Mouse (Mus musculus): ENCODE measurements around the gene Catsper2. TPM values are rescaled to one million over a fixed set of nuclear protein-coding genes. Genes with fewer than 3 reads are reported as not detected.

Gene Catsper2
- polyA plus RNA-seq (2012; rRNA removed) (0.40 and 0.60 TPM in 2 replicates), polyA plus RNA-seq (2014; fragmentation: Nextera tagmentation; extraction: Ambion mirVana) (0.29 and 0.92 TPM in 2 replicates)

DNA sequence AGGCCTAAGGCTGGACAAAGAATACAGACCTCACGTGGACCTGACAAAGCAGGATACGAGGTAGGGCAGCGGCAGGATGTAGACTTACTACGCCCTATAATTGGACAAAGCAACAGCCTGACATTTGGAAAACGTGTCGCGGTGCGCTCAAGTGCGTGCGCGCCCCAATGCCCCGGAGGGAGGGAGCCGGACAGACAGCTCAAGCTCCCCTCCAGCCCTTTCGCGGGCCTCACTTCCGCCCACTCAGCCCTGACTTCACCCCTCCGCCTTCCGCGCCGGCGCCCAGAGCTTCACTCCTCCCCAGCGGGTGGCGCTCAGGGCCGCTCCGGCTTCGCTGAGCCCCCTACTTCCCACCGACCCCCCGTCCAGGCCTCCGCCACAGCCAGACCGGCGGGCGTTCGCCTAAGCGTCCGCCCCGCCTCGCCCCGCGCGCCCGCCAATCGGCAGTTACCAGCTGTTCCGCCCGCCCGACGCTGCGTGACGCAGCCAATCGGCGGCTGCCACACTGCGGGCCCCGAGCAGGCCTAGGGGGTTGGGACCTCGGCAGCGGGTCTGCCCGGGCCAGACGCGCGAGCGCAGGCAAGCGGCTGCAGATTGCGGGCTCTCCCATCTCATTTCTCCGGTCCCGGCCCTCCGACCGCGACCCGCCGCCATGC is at the start of gene Catsper2, which contains the start of gene Pdia3:
Catsper2 (minus strand) TSS at position 406 of the 656 bp plus-strand sequence.
Pdia3 (plus strand) TSS at position 389 of the 656 bp plus-strand sequence.
- peak within 1 kb of the TSS; percentile 95 for H3K9ac ChIP-seq (replicated peaks)
- no peaks in the 10 kb centered on the region for H3K9me3 ChIP-seq (ENCODE audit: control insufficient read depth, low read length)
- H3K27ac ChIP-seq = peak within 1 kb of the TSS; percentile 84
- peak within 1 kb of the TSS; percentile 66 for H3K4me2 ChIP-seq (ENCODE audit: low read depth)
- under 1% methylated on average over 63 of the region's 68 CpGs for WGBS (ENCODE audit: insufficient replicate concordance)
- peaks cover 10 to 17% of the 10 kb centered on the region in 2 experiments for H3K4me1 ChIP-seq (replicated peaks; ENCODE audit: control insufficient read depth in 2 of 2, insufficient read depth in 2 of 2, low read length in 1 of 2)
- no peaks in the 10 kb centered on the region for H3K27me3 ChIP-seq (ENCODE audit: control insufficient read depth, insufficient read depth, low read length)
- H3K36me3 ChIP-seq (replicated peaks; ENCODE audit: control insufficient read depth, insufficient read depth, low read depth) = peaks cover 10% of the 10 kb centered on the region
- DNase-seq (ENCODE audit: low read depth in 3 of 3, low spot score in 3 of 3) (peak; percentile 83 to 85 (median 84)), ATAC-seq (ENCODE audit: insufficient read depth) (peak; percentile 98)
- TF ChIP-seq EP300 (IDR thresholded peaks at IDR 0.05; ENCODE audit: low read depth) (no peak), CTCF (IDR thresholded peaks at IDR 0.05; ENCODE audit: low read depth) (peak; percentile 44)
- H3K4me3 ChIP-seq (ENCODE audit: insufficient read depth in 1 of 2, low read depth in 2 of 2, low read length in 2 of 2) = peak within 1 kb of the TSS; percentile 90 to 94

DNA sequence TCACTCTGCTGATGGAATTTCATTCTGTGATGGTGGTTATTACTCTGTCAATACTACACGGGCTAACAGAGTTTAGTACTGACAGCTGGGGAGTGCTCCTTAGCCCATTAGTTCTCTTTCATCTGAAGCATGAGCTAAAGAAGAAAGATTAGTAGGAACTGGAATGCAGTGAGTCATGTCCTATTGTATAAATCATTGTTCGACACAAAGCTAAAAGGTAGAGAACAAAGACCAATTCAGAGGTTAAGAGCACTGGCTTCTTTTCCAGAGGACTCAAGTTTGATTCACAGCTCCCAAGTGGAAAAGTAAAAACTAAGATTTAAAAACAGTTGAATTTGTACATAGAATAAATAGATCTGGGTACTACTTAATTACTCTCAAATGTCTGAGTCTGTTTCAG is 46.5 kb upstream of the Catsper2 start:
- no peaks in the 10 kb centered on the region for H3K9me3 ChIP-seq (ENCODE audit: control insufficient read depth, low read length)
- WGBS (ENCODE audit: insufficient replicate concordance) = 64% methylated on average over 2 of the region's 2 CpGs
- no peak overlapping the region for H3K4me2 ChIP-seq (ENCODE audit: low read depth)
- no peak overlapping the region for H3K27ac ChIP-seq
- peaks cover 10 to 11% of the 10 kb centered on the region in 2 experiments for H3K4me1 ChIP-seq (replicated peaks; ENCODE audit: control insufficient read depth in 2 of 2, insufficient read depth in 2 of 2, low read length in 1 of 2)
- H3K27me3 ChIP-seq (ENCODE audit: control insufficient read depth, insufficient read depth, low read length) = no peaks in the 10 kb centered on the region
- no peak for DNase-seq (ENCODE audit: low read depth in 3 of 3, low spot score in 3 of 3)
- H3K9ac ChIP-seq (replicated peaks) = no peak overlapping the region
- H3K4me3 ChIP-seq (ENCODE audit: insufficient read depth in 1 of 2, low read depth in 2 of 2, low read length in 2 of 2) = no peak overlapping the region
- H3K36me3 ChIP-seq (replicated peaks; ENCODE audit: control insufficient read depth, insufficient read depth, low read depth) = peaks cover 11% of the 10 kb centered on the region
- no peak for ATAC-seq (ENCODE audit: insufficient read depth)
- no peak for TF ChIP-seq CTCF (IDR thresholded peaks at IDR 0.05; ENCODE audit: low read depth)
- TF ChIP-seq EP300 (IDR thresholded peaks at IDR 0.05; ENCODE audit: low read depth) = no peak

GRCm38 (mm10) chr2:121456692-121457642 is 43.4 kb upstream of the Catsper2 start, which contains the start of gene Serinc4:
Serinc4 (minus strand) TSS chr2:121456781.
- Histone ChIP-seq H3K9ac (replicated peaks) (peak within 1 kb of the TSS; percentile 67), H3K4me2 (ENCODE audit: low read depth) (peak within 1 kb of the TSS; percentile 80), H3K9me3 (ENCODE audit: control insufficient read depth, low read length) (no peaks in the 10 kb centered on the region), H3K27me3 (ENCODE audit: control insufficient read depth, insufficient read depth, low read length) (no peaks in the 10 kb centered on the region), H3K36me3 (replicated peaks; ENCODE audit: control insufficient read depth, insufficient read depth, low read depth) (peaks cover 21% of the 10 kb centered on the region), H3K27ac (peak within 1 kb of the TSS; percentile 54), H3K4me1 (replicated peaks; ENCODE audit: control insufficient read depth in 2 of 2, insufficient read depth in 2 of 2, low read length in 1 of 2) (peaks cover 10 to 11% of the 10 kb centered on the region in 2 experiments), H3K4me3 (ENCODE audit: insufficient read depth in 1 of 2, low read depth in 2 of 2, low read length in 2 of 2) (peak within 1 kb of the TSS; percentile 60 to 92)
- WGBS (ENCODE audit: insufficient replicate concordance) = 1% methylated on average over 41 of the region's 41 CpGs
- TF ChIP-seq EP300 (IDR thresholded peaks at IDR 0.05; ENCODE audit: low read depth) (no peak), CTCF (IDR thresholded peaks at IDR 0.05; ENCODE audit: low read depth) (no peak)
- ATAC-seq (ENCODE audit: insufficient read depth) (peak; percentile 96), DNase-seq (ENCODE audit: low read depth in 3 of 3, low spot score in 3 of 3) (peak; percentile 80 to 89 (median 84))

GRCm38 (mm10) chr2:121455534-121455933 is 41.9 kb upstream of the Catsper2 start:
- peaks cover 24% of the 10 kb centered on the region for H3K36me3 ChIP-seq (replicated peaks; ENCODE audit: control insufficient read depth, insufficient read depth, low read depth)
- 68% methylated on average over 5 of the region's 5 CpGs for WGBS (ENCODE audit: insufficient replicate concordance)
- H3K27ac ChIP-seq = no peak overlapping the region

More at GRCm38 (mm10) chr2:121455534-121455933, 41.9 kb upstream of the Catsper2 start:
- Histone ChIP-seq H3K4me1 (replicated peaks; ENCODE audit: control insufficient read depth in 2 of 2, insufficient read depth in 2 of 2, low read length in 1 of 2) (peaks cover 11 to 15% of the 10 kb centered on the region in 2 experiments), H3K27me3 (ENCODE audit: control insufficient read depth, insufficient read depth, low read length) (no peaks in the 10 kb centered on the region), H3K9ac (replicated peaks) (no peak overlapping the region), H3K9me3 (ENCODE audit: control insufficient read depth, low read length) (no peaks in the 10 kb centered on the region), H3K4me3 (ENCODE audit: insufficient read depth in 1 of 2, low read depth in 2 of 2, low read length in 2 of 2) (no peak overlapping the region), H3K4me2 (ENCODE audit: low read depth) (no peak overlapping the region)
- ATAC-seq (ENCODE audit: insufficient read depth) (no peak), DNase-seq (ENCODE audit: low read depth in 3 of 3, low spot score in 3 of 3) (no peak)
- TF ChIP-seq CTCF (IDR thresholded peaks at IDR 0.05; ENCODE audit: low read depth) (no peak), EP300 (IDR thresholded peaks at IDR 0.05; ENCODE audit: low read depth) (no peak)

Data from liver, embryonic 14.5 days (tissue).